Mouse (Mus musculus) right cerebral cortex, postnatal 14 days (tissue): ENCODE results near the gene Cldn19.

Source experiments
- DNase-seq: peaks from one replicate; pipeline ENCODE4 v3.0.0; 2022

Gene Cldn19

DNA sequence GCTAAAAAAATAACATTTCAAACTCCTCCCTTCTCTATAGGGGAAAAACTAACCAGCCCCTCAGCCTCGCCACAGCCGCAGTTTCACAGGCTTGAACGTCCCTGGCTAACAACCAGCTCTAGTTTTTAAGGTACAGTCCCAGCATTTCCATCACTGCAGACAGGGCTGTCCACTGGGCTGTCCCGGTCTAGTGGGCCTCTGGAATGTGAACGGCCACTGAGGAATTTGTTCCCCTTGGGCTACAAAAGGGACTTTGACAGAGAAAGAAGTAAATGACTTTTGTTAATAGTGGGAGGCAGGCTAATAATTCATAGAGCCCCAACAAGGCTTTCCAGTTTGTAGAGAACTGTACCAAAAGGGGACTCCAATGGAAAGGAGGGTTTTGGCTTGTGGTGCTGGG lies 50.2 kb downstream of the Cldn19 start:
- DNase-seq: no peak
